Mouse (Mus musculus) heart, postnatal 0 days (tissue): ENCODE measurements at regions not wholly inside any gene's neighbourhood (a gene's known extent, or its start where the extent isn't known, plus 50 kb on each side); places are given as distances from the start of the nearest gene placed in this dataset.

Source experiments
- CTCF ChIP-seq: IDR thresholded peaks from 2 replicates; pipeline ENCODE4 v1.5.1; 2016; ENCODE audit warnings: antibody characterized with exemption, control low read depth, low read depth
- EP300 ChIP-seq: IDR thresholded peaks from 2 replicates; pipeline ENCODE4 v1.6.1; 2016; ENCODE audit warnings: antibody characterized with exemption, low read depth

DNA sequence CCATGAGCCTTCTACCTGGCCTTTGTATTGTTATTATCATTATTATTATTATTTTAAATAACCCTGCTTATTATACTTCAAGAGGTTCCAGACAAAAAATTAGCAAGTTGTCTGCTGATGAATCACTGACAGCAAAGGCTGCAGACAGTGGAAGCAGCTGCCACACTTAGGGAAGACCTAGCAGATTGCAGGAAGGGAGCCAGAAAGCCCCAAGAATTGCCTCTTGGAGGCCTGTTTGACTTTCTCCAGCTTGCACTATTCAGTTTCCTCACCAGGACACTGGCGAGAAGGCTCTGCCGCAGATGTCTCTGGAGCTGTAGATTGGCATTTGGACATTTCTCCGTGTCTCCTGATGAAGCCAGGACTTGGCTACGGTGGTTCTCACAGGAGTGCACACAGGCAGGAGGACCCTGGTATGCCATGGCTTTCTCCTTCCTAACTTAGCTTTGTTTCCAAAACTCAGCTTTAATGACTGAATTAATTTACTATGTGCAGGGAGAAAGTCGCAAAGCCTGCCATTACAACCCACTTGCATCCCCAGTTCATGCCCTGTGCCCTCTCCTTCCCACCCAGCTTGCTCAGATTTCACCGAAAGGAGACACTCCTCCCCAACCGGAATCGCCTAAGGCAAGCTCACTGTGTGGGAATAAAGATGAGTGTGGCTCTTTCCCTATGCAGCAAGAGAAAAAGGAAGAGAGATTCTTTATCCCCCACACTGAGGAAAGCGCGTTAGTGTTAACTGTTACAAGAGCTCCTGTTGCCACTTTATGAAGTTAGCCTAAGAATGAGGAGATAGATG, 193.3 kb upstream of the Trib2 start:
- no peak for TF ChIP-seq CTCF
- no peak for TF ChIP-seq EP300
